Mouse (Mus musculus): ENCODE measurements around the gene Olfr1022. TPM values are rescaled to one million over a fixed set of nuclear protein-coding genes. Genes with fewer than 3 reads are reported as not detected.

Gene Olfr1022
- polyA plus RNA-seq (2012; fragmentation: generic; extraction: Trizol): not detected

GRCm38 (mm10) chr2:85868294-85868693, at the start of gene Olfr1022:
TSS of gene Olfr1022 (plus strand) at chr2:85868594.

GRCm38 (mm10) chr2:85845383-85845782, 23.0 kb upstream of the Olfr1022 start, which contains the start of gene Olfr1019:
TSS of gene Olfr1019 (minus strand) at chr2:85845483.

GRCm38 (mm10) chr2:85846730-85847129, 21.7 kb upstream of the Olfr1022 start, which contains the start of gene Olfr1020:
TSS of gene Olfr1020 (plus strand) at chr2:85847030.

GRCm38 (mm10) chr2:85885340-85885739, 16.9 kb downstream of the Olfr1022 start, which contains the start of gene Olfr1023:
TSS of gene Olfr1023 (plus strand) at chr2:85885640.

GRCm38 (mm10) chr2:85904952-85905351, 36.6 kb downstream of the Olfr1022 start, which contains the start of gene Olfr1024:
TSS of gene Olfr1024 (minus strand) at chr2:85905052.

GRCm38 (mm10) chr2:85914893-85915292, 46.5 kb downstream of the Olfr1022 start, which contains the start of gene Olfr1025-ps1:
TSS of gene Olfr1025-ps1 (plus strand) at chr2:85915193.

Other genes with a start within 250 kb of the Olfr1022 start
- gene Olfr1002, start 217.9 kb upstream of the Olfr1022 start, polyA plus RNA-seq (2012; fragmentation: generic; extraction: Trizol): not detected
- gene Olfr154, start 204.1 kb upstream of the Olfr1022 start, polyA plus RNA-seq (2012; fragmentation: generic; extraction: Trizol): not detected
- gene Olfr1006, start 189.8 kb upstream of the Olfr1022 start, polyA plus RNA-seq (2012; fragmentation: generic; extraction: Trizol): not detected
- not detected for gene Olfr1008, start 179.2 kb upstream of the Olfr1022 start, polyA plus RNA-seq (2012; fragmentation: generic; extraction: Trizol)
- not detected for gene Olfr1009, start 153.2 kb upstream of the Olfr1022 start, polyA plus RNA-seq (2012; fragmentation: generic; extraction: Trizol)
- gene Olfr1012, start 105.8 kb upstream of the Olfr1022 start, polyA plus RNA-seq (2012; fragmentation: generic; extraction: Trizol): not detected
- not detected for gene Olfr1013, start 101.5 kb upstream of the Olfr1022 start, polyA plus RNA-seq (2012; fragmentation: generic; extraction: Trizol)
- not detected for gene Olfr1014, start 95.9 kb upstream of the Olfr1022 start, polyA plus RNA-seq (2012; fragmentation: generic; extraction: Trizol)
- not detected for gene Olfr1015, start 86.6 kb upstream of the Olfr1022 start, polyA plus RNA-seq (2012; fragmentation: generic; extraction: Trizol)
- gene Olfr1016, start 66.0 kb upstream of the Olfr1022 start, polyA plus RNA-seq (2012; fragmentation: generic; extraction: Trizol): not detected
- not detected for gene Olfr1018, start 50.1 kb upstream of the Olfr1022 start, polyA plus RNA-seq (2012; fragmentation: generic; extraction: Trizol)
- gene Olfr1019, start 23.1 kb upstream of the Olfr1022 start, polyA plus RNA-seq (2012; fragmentation: generic; extraction: Trizol): not detected
- not detected for gene Olfr1020, start 21.6 kb upstream of the Olfr1022 start, polyA plus RNA-seq (2012; fragmentation: generic; extraction: Trizol)
- not detected for gene Olfr1023, start 17.0 kb downstream of the Olfr1022 start, polyA plus RNA-seq (2012; fragmentation: generic; extraction: Trizol)
- not detected for gene Olfr1024, start 36.5 kb downstream of the Olfr1022 start, polyA plus RNA-seq (2012; fragmentation: generic; extraction: Trizol)
- not detected for gene Olfr1025-ps1, start 46.6 kb downstream of the Olfr1022 start, polyA plus RNA-seq (2012; fragmentation: generic; extraction: Trizol)
- gene Olfr1026, start 53.0 kb downstream of the Olfr1022 start, polyA plus RNA-seq (2012; fragmentation: generic; extraction: Trizol): not detected
- gene Olfr1028, start 81.8 kb downstream of the Olfr1022 start, polyA plus RNA-seq (2012; fragmentation: generic; extraction: Trizol): not detected
- not detected for gene Olfr1029, start 105.3 kb downstream of the Olfr1022 start, polyA plus RNA-seq (2012; fragmentation: generic; extraction: Trizol)
- not detected for gene Olfr1030, start 110.7 kb downstream of the Olfr1022 start, polyA plus RNA-seq (2012; fragmentation: generic; extraction: Trizol)
- gene Olfr1031, start 121.7 kb downstream of the Olfr1022 start, polyA plus RNA-seq (2012; fragmentation: generic; extraction: Trizol): not detected
- not detected for gene Olfr1032, start 136.9 kb downstream of the Olfr1022 start, polyA plus RNA-seq (2012; fragmentation: generic; extraction: Trizol)
- not detected for gene Olfr1033, start 152.0 kb downstream of the Olfr1022 start, polyA plus RNA-seq (2012; fragmentation: generic; extraction: Trizol)
- not detected for gene Olfr1034, start 177.3 kb downstream of the Olfr1022 start, polyA plus RNA-seq (2012; fragmentation: generic; extraction: Trizol)
- not detected for gene Olfr1036, start 205.4 kb downstream of the Olfr1022 start, polyA plus RNA-seq (2012; fragmentation: generic; extraction: Trizol)
- not detected for gene Olfr1037, start 218.8 kb downstream of the Olfr1022 start, polyA plus RNA-seq (2012; fragmentation: generic; extraction: Trizol)